Mouse (Mus musculus): ENCODE measurements at regions not wholly inside any gene's neighbourhood (a gene's known extent, or its start where the extent isn't known, plus 50 kb on each side); places are given as distances from the start of the nearest gene placed in this dataset.

GRCm38 (mm10) chr17:81180813-81181424 lies 116.0 kb upstream of the Thumpd2 start:
- no peak for DNase-seq

DNA sequence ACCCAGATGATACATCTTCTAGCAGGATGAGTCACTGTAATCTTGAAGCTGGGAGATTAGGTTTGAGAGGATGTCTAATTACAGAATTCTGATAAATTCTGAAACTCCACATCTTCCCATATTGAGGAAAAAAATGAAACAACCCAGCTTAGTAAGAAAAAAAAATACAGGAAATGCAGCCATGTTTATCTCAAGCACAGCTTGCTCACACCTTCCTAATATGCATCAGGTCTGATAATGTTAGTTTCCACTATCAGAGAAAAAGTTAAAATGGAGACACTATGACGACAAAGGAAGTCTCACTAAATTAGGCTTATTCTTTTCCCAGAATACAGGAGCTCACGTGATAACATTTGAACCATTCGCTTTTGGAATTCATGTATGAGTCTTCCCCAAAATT lies 111.4 kb upstream of the Thumpd2 start:
- no peak for DNase-seq

DNA sequence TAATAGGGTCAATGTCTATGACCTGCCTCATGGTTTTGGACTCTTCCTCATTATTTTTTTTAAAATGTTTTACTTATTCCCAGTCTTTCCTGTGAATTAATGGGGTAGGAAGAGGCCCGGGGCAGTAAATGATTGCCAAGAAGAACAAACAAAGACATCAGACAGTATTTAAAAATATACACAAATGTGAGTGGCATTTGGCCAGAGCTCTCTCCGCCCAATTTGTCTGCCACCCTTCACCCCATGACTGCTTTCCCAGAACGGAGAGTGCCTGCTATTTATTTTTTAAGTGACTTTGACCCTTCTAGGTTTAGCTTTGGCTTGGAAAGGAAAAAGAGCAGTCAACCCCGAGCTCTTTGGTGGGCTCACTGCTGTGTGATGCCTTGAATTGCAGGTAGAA lies 111.0 kb upstream of the Thumpd2 start:
- DNase-seq: no peak

DNA sequence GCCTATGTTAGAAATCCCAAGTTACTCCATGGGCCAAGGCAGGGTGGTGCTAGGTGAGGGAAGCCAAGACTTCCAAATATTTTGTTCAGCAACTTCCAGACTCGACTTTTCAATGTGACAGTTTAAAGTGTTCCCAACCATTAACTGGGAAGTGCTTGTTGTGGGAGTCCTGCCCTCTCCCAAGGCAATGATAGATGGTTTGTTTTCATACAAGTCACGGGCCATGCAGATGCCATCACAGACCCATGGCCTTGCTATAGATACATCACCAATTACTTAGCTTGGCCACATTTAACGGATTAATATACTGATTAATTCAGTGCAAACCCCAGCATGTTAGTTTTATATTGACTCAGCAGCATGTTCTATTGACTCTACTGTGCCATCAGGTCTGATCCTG lies 108.1 kb upstream of the Thumpd2 start:
- no peak for DNase-seq

DNA sequence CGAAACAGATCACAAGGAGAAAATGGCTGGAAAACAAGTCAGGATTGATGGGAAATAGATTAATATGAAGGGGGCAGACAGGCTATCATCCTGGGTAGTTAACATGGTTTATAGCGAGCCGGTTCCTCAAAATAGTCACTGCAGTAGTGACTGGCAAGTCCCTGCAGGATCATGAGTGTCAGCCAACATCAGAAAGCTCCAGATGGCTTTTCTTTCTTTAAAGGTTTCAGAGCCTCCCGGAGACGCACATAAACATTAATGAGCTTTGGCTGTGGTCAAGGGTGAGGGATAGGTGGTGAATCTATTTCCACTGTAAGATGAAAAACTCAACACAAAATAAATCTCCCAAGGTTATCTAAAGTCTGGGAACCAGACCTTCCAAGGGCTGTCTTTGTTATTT lies 104.2 kb upstream of the Thumpd2 start:
- no peak for DNase-seq

GRCm38 (mm10) chr17:81150730-81151129 lies 85.8 kb upstream of the Thumpd2 start:
- DNase-seq: no peak

GRCm38 (mm10) chr17:81134702-81135101 lies 69.8 kb upstream of the Thumpd2 start:
- no peak for DNase-seq

DNA sequence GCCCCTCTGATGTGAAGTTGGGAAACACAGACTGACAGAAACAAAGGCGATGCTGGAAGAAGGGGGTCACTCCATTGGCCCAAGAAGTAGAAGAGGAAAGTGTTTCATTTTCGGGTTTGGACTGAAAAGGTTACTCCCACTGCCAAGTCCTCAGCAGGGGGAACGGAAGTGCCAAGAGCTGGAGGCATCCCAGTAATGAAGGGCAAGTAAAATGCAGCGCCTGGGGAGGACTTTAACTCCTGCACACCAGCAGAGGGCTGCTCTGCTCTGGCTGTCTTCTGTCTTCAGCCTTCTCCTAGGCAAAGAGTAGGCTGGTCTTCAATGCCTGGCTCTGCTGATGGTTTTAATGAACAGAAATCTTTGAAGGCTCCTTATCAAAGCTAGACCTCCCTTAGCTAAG lies 68.3 kb upstream of the Thumpd2 start:
- no peak for DNase-seq

Measured in thymus, postnatal 36 days (tissue).